Mouse (Mus musculus) myocyte (in vitro differentiated cells): ENCODE measurements at regions not wholly inside any gene's neighbourhood (a gene's known extent, or its start where the extent isn't known, plus 50 kb on each side); places are given as distances from the start of the nearest gene placed in this dataset.

Source experiments
- H3K27me3 ChIP-seq: one replicate; pipeline ENCODE4 v1.6.1; 2011; ENCODE audit not compliant: control insufficient read depth, insufficient read depth, insufficient read length
- H3K36me3 ChIP-seq: one replicate; pipeline ENCODE4 v1.6.1; 2011; ENCODE audit not compliant: control insufficient read depth, insufficient read depth
- H3K4me2 ChIP-seq: one replicate; pipeline ENCODE4 v1.6.1; 2011; ENCODE audit warnings: low read depth, control low read depth
- H3K4me3 ChIP-seq: one replicate; pipeline ENCODE4 v1.5.1; 2011; ENCODE audit warnings: mild to moderate bottlenecking, control low read depth, moderate library complexity
- H3K79me2 ChIP-seq: one replicate; pipeline ENCODE4 v1.6.1; 2011; ENCODE audit not compliant: control insufficient read depth, insufficient read depth
- H3ac ChIP-seq: one replicate; pipeline ENCODE4 v1.6.1; 2011; ENCODE audit not compliant: control insufficient read depth, insufficient read length
- CEBPB ChIP-seq: IDR thresholded peaks from 2 replicates; pipeline ENCODE4 v1.6.1; 2011; ENCODE audit warnings: mild to moderate bottlenecking, moderate library complexity; ENCODE audit not compliant: poor library complexity, insufficient read depth, severe bottlenecking
- E2F4 ChIP-seq: IDR thresholded peaks from one replicate; pipeline ENCODE4 v1.6.1; 2011; ENCODE audit warnings: mild to moderate bottlenecking, control low read depth, moderate library complexity; ENCODE audit not compliant: insufficient read depth
- MAX ChIP-seq: IDR thresholded peaks from one replicate; pipeline ENCODE4 v1.6.1; 2011; ENCODE audit warnings: low read depth, mild to moderate bottlenecking, control low read depth
- MYOD1 ChIP-seq, 3 experiments: IDR thresholded peaks; one replicate each; pipeline ENCODE4 v1.6.1; 2011; ENCODE audit warnings: control low read depth in 2 of 3, low read depth in 2 of 3, mild to moderate bottlenecking in 2 of 3, moderate library complexity in 1 of 3; ENCODE audit not compliant: insufficient read length in 2 of 3, control insufficient read depth in 1 of 3
- MYOG ChIP-seq, 3 experiments: IDR thresholded peaks; one replicate each; pipeline ENCODE4 v1.6.1; 2011; ENCODE audit warnings: control low read depth in 2 of 3, low read depth in 2 of 3, mild to moderate bottlenecking in 2 of 3; ENCODE audit not compliant: insufficient read length in 2 of 3, control insufficient read depth in 1 of 3, insufficient read depth in 1 of 3
- POLR2A ChIP-seq: IDR thresholded peaks from one replicate; pipeline ENCODE4 v1.6.1; 2011; ENCODE audit warnings: low read depth, mild to moderate bottlenecking, control low read depth, moderate library complexity; ENCODE audit not compliant: insufficient read length
- POLR2AphosphoS2 ChIP-seq: IDR thresholded peaks from one replicate; pipeline ENCODE4 v1.6.1; 2011; ENCODE audit warnings: low read depth, control low read depth; ENCODE audit not compliant: insufficient read length
- REST ChIP-seq: IDR thresholded peaks from one replicate; pipeline ENCODE4 v1.6.1; 2011; ENCODE audit warnings: mild to moderate bottlenecking, control low read depth, moderate library complexity; ENCODE audit not compliant: insufficient read depth, insufficient read length
- SRF ChIP-seq: IDR thresholded peaks from one replicate; pipeline ENCODE4 v1.6.1; 2011; ENCODE audit warnings: low read depth; ENCODE audit not compliant: control insufficient read depth, insufficient read length
- TCF12 ChIP-seq: IDR thresholded peaks from one replicate; pipeline ENCODE4 v1.6.1; 2011; ENCODE audit warnings: mild to moderate bottlenecking, control low read depth; ENCODE audit not compliant: poor library complexity, insufficient read depth, severe bottlenecking
- TCF3 ChIP-seq: IDR thresholded peaks from one replicate; pipeline ENCODE4 v1.6.1; 2011; ENCODE audit warnings: low read depth, control low read depth; ENCODE audit not compliant: insufficient read length
- USF1 ChIP-seq: IDR thresholded peaks from one replicate; pipeline ENCODE4 v1.6.1; 2011; ENCODE audit warnings: low read depth, mild to moderate bottlenecking, control low read depth, moderate library complexity

DNA sequence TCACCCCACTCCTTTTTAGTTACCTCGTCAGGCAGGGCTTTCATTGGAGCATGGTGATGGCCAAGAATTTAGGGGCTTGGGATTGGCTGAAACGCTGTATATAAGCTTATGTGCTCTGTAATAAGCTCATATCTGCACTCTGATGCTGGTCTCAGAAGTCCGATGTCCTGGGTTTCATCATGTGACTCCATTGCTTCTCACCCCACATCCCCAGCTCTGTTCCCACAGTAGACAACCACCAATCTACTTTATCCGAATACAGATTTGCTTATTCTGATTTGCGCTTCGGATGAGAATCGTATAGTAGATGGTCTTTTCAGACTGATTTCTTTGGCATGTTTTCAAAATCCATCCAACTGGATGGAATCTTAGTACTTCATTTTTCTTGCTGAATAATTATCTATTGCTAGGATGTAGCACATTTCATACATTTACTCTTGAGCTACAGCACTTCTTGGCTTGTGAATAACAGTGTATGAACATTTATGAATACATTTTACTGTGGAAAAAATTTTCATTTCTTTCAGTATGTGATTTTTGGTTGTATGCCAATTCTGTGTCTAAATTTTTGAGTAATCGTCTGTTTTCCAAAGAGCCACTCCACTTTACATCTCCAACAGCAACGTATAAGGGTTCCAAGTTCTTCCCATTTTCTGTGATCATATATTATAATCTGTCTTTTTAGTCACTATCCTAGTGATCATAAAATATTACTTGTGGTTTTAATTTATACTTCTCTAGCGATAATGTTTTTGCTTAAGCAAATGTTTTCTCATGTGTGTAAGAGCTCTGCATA lies 185.7 kb downstream of the Hace1 start:
- no peak overlapping the region for H3ac ChIP-seq

GRCm38 (mm10) chr10:45779720-45780119 lies 202.1 kb downstream of the Hace1 start:
- Histone ChIP-seq H3K36me3 (no peaks in the 10 kb centered on the region), H3K4me3 (no peak overlapping the region), H3ac (no peak overlapping the region), H3K4me2 (no peak overlapping the region), H3K27me3 (no peaks in the 10 kb centered on the region), H3K79me2 (no peaks in the 10 kb centered on the region)
- TF ChIP-seq POLR2AphosphoS2 (no peak), E2F4 (no peak), MYOG (IDR thresholded peaks at IDR 0.05; ENCODE audit: control insufficient read depth in 1 of 3, insufficient read depth in 1 of 3, insufficient read length in 2 of 3, low read depth in 2 of 3) (no peak), REST (no peak), CEBPB (no peak), TCF3 (no peak), MYOD1 (IDR thresholded peaks at IDR 0.05; ENCODE audit: control insufficient read depth in 1 of 3, insufficient read length in 2 of 3, low read depth in 2 of 3) (no peak)

More for the DNA sequence above, 185.7 kb downstream of the Hace1 start:
- H3K36me3 ChIP-seq, result no peaks in the 10 kb centered on the region
- no peak overlapping the region for H3K4me3 ChIP-seq
- H3K79me2 ChIP-seq, result no peaks in the 10 kb centered on the region
- TF ChIP-seq MYOD1 (IDR thresholded peaks at IDR 0.05; ENCODE audit: control insufficient read depth in 1 of 3, insufficient read length in 2 of 3, low read depth in 2 of 3) (no peak), SRF (no peak), USF1 (no peak), TCF12 (no peak), E2F4 (no peak), MAX (no peak), POLR2AphosphoS2 (no peak), CEBPB (no peak), TCF3 (no peak), REST (no peak), POLR2A (no peak), MYOG (IDR thresholded peaks at IDR 0.05; ENCODE audit: control insufficient read depth in 1 of 3, insufficient read depth in 1 of 3, insufficient read length in 2 of 3, low read depth in 2 of 3) (no peak)
- no peak overlapping the region for H3K4me2 ChIP-seq
- no peaks in the 10 kb centered on the region for H3K27me3 ChIP-seq

DNA sequence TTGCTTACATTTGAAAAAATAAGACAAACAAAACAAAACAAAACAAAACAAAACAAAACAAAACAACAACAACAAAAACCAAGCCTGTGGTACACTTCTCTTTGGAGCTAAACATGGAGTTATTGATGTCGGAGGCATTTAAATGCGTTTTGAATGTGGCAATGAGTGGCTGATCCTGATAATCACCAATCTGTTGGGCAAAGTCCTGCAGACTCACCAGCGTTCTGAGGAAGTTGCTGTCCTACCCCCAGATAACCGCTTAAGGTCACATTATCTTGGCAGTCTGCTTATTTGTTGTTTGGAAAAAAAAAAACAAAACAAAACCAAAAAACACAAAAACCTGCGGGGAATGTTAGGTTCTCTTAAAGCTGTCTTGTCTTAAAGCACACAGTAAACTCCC lies 205.4 kb downstream of the Hace1 start:
- no peak for TF ChIP-seq USF1
- no peaks in the 10 kb centered on the region for H3K79me2 ChIP-seq
- H3K4me2 ChIP-seq, result no peak overlapping the region
- no peak overlapping the region for H3ac ChIP-seq
- H3K27me3 ChIP-seq, result no peaks in the 10 kb centered on the region
- no peaks in the 10 kb centered on the region for H3K36me3 ChIP-seq
- H3K4me3 ChIP-seq, result no peak overlapping the region

- Histone ChIP-seq H3ac (no peak overlapping the region), H3K27me3 (no peaks in the 10 kb centered on the region), H3K4me3 (no peak overlapping the region), H3K79me2 (no peaks in the 10 kb centered on the region), H3K36me3 (no peaks in the 10 kb centered on the region), H3K4me2 (no peak overlapping the region)
- TF ChIP-seq TCF3 (no peak), POLR2A (no peak), POLR2AphosphoS2 (no peak), CEBPB (no peak), MYOG (IDR thresholded peaks at IDR 0.05; ENCODE audit: control insufficient read depth in 1 of 3, insufficient read depth in 1 of 3, insufficient read length in 2 of 3, low read depth in 2 of 3) (no peak), MAX (no peak), TCF12 (no peak), SRF (no peak), MYOD1 (IDR thresholded peaks at IDR 0.05; ENCODE audit: control insufficient read depth in 1 of 3, insufficient read length in 2 of 3, low read depth in 2 of 3) (no peak), E2F4 (no peak), REST (no peak), USF1 (no peak)
Measured at GRCm38 (mm10) chr10:45783461-45784149, 206.0 kb downstream of the Hace1 start.

DNA sequence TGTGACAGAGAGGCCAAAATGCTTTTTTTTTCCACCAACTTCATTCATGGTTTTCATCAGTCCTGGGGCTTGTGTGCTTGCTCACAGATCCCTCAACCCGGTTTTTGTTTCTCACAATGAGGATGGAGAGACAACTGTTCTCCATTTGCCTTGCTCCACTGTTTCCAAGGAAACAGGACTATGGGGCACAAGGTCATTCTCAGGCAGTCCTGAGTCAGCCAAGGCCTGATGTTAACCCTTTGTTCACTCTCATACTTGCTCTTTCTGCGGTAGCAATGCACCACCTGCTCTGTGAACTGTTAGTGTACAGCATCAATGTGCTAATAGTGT lies 206.5 kb downstream of the Hace1 start:
- no peaks in the 10 kb centered on the region for H3K27me3 ChIP-seq
- H3K4me2 ChIP-seq, result no peak overlapping the region
- no peaks in the 10 kb centered on the region for H3K36me3 ChIP-seq
- no peak overlapping the region for H3ac ChIP-seq
- H3K79me2 ChIP-seq, result no peaks in the 10 kb centered on the region
- no peak for TF ChIP-seq MYOG (IDR thresholded peaks at IDR 0.05; ENCODE audit: control insufficient read depth in 1 of 3, insufficient read depth in 1 of 3, insufficient read length in 2 of 3, low read depth in 2 of 3)
- TF ChIP-seq MYOD1 (IDR thresholded peaks at IDR 0.05; ENCODE audit: control insufficient read depth in 1 of 3, insufficient read length in 2 of 3, low read depth in 2 of 3), result no peak
- TF ChIP-seq POLR2AphosphoS2, result no peak
- no peak for TF ChIP-seq POLR2A
- TF ChIP-seq REST, result no peak
- TF ChIP-seq USF1, result no peak
- no peak for TF ChIP-seq TCF12
- no peak for TF ChIP-seq E2F4
- no peak for TF ChIP-seq SRF
- TF ChIP-seq TCF3, result no peak
- no peak for TF ChIP-seq CEBPB
- no peak for TF ChIP-seq MAX
- no peak overlapping the region for H3K4me3 ChIP-seq
